Mouse (Mus musculus): Measurements from ENCODE around the gene Crip3. TPM values are rescaled to one million over a fixed set of nuclear protein-coding genes. Genes with fewer than 3 reads are reported as not detected.

The Crip3 gene
- total RNA-seq, 2 experiments from 2014 or later, result 6.2 to 6.6 TPM

GRCm38 (mm10) chr17:46453970-46454411, 25.3 kb downstream of the Crip3 start:
- peak in 1 of 2 experiments; percentile 28 for DNase-seq (ENCODE audit: low spot score in 2 of 2)
- intact Hi-C loops (cut with DNase I), result no loop called here

- intact Hi-C loops (cut with DNase I), result no loop called here
Measured at GRCm38 (mm10) chr17:46454539-46454938, 25.8 kb downstream of the Crip3 start.

GRCm38 (mm10) chr17:46455110-46455691, 26.5 kb downstream of the Crip3 start:
- intact Hi-C loops (cut with DNase I), result no loop called here
- no peak for DNase-seq (ENCODE audit: low spot score in 2 of 2)

More at GRCm38 (mm10) chr17:46454539-46454938, 25.8 kb downstream of the Crip3 start:
- no peak for DNase-seq (ENCODE audit: low spot score in 2 of 2)

GRCm38 (mm10) chr17:46457791-46458190, 29.1 kb downstream of the Crip3 start:
- no peak for DNase-seq (ENCODE audit: low spot score in 2 of 2)
- intact Hi-C loops (cut with DNase I), result no loop called here

- intact Hi-C loops (cut with DNase I), result no loop called here
- no peak for DNase-seq (ENCODE audit: low spot score in 2 of 2)
Measured at GRCm38 (mm10) chr17:46458439-46458838, 29.7 kb downstream of the Crip3 start.

GRCm38 (mm10) chr17:46460673-46461072, 31.9 kb downstream of the Crip3 start:
- intact Hi-C loops (cut with DNase I), result no loop called here
- no peak for DNase-seq (ENCODE audit: low spot score in 2 of 2)

- intact Hi-C loops (cut with DNase I), result no loop called here
- DNase-seq (ENCODE audit: low spot score in 2 of 2), result no peak
Measured at GRCm38 (mm10) chr17:46461347-46461746, 32.6 kb downstream of the Crip3 start.

- DNase-seq (ENCODE audit: low spot score in 2 of 2), result no peak
- intact Hi-C loops (cut with DNase I), result no loop called here
Measured at GRCm38 (mm10) chr17:46462226-46462625, 33.5 kb downstream of the Crip3 start.

- peak in 1 of 2 experiments; percentile 28 for DNase-seq (ENCODE audit: low spot score in 2 of 2)
Measured at GRCm38 (mm10) chr17:46467830-46468229, 39.1 kb downstream of the Crip3 start.

GRCm38 (mm10) chr17:46476601-46477000, 47.9 kb downstream of the Crip3 start:
- no peak for DNase-seq (ENCODE audit: low spot score in 2 of 2)
- intact Hi-C loops (cut with DNase I), result no loop called here

More at GRCm38 (mm10) chr17:46467830-46468229, 39.1 kb downstream of the Crip3 start:
- intact Hi-C loops (cut with DNase I), result no loop called here

GRCm38 (mm10) chr17:46477286-46477685, 48.6 kb downstream of the Crip3 start:
- DNase-seq (ENCODE audit: low spot score in 2 of 2), result no peak
- intact Hi-C loops (cut with DNase I), result no loop called here

Other genes starting within 250 kb of the Crip3 start
- 1 to 10 TPM; 6.4 to 6.5 TPM for gene Polh, start 226.3 kb upstream of the Crip3 start, total RNA-seq (2021)
- gene Xpo5, start 226.1 kb upstream of the Crip3 start, total RNA-seq (2021), result 10 to 100 TPM; 40.5 to 41.4 TPM
- gene Polr1c, start 180.9 kb upstream of the Crip3 start, total RNA-seq (2021), result 10 to 100 TPM; 33.9 to 35.5 TPM
- gene Yipf3, start 180.8 kb upstream of the Crip3 start, total RNA-seq (2021), result 10 to 100 TPM; 95.5 to 95.9 TPM
- 10 to 100 TPM; 72.9 to 79.7 TPM for gene Lrrc73, start 175.4 kb upstream of the Crip3 start, total RNA-seq (2021)
- gene Tjap1, start 145.9 kb upstream of the Crip3 start, total RNA-seq (2021), result 10 to 100 TPM; 43.9 to 44.9 TPM
- gene Dlk2, start 131.5 kb upstream of the Crip3 start, total RNA-seq (2021), result 10 to 100 TPM; 57.3 to 61.6 TPM
- 10 to 100 TPM in 1 of 2 experiments, 1 to 10 TPM in 1; 8.6 to 11.5 TPM for gene Abcc10, start 100.6 kb upstream of the Crip3 start, total RNA-seq (2021)
- gene Zfp318, start 45.2 kb upstream of the Crip3 start, total RNA-seq (2021), result 10 to 100 TPM; 58.8 to 67.8 TPM
- under 1 TPM in 1 of 2 experiments, not detected in 1; 0.25 TPM for gene Slc22a7, start 9.5 kb downstream of the Crip3 start, total RNA-seq (2021)
- 100 to 1,000 TPM; 133 to 141 TPM for gene Ttbk1, start 58.7 kb downstream of the Crip3 start, total RNA-seq (2021)
- 1 to 10 TPM; 3.2 to 3.6 TPM for gene Dnph1, start 67.8 kb downstream of the Crip3 start, total RNA-seq (2021)
- 10 to 100 TPM; 55.8 to 59.3 TPM for gene Cul9, start 117.5 kb downstream of the Crip3 start, total RNA-seq (2021)
- 10 to 100 TPM; 58.8 to 63.8 TPM for gene Srf, start 127.2 kb downstream of the Crip3 start, total RNA-seq (2021)
- 10 to 100 TPM in 1 of 2 experiments, 1 to 10 TPM in 1; 9.5 to 10.5 TPM for gene Ptk7, start 200.6 kb downstream of the Crip3 start, total RNA-seq (2021)
- gene Klc4, start 217.1 kb downstream of the Crip3 start, total RNA-seq (2021), result 10 to 100 TPM; 17.8 to 20.4 TPM
- gene Mrpl2, start 217.3 kb downstream of the Crip3 start, total RNA-seq (2021), result 10 to 100 TPM; 51.0 to 51.5 TPM
- 10 to 100 TPM; 25.6 to 27.1 TPM for gene Cul7, start 221.4 kb downstream of the Crip3 start, total RNA-seq (2021)
- 10 to 100 TPM; 17.1 to 18.2 TPM for gene Rrp36, start 245.4 kb downstream of the Crip3 start, total RNA-seq (2021)
- 100 to 1,000 TPM; 117 to 123 TPM for gene Mea1, start 249.9 kb downstream of the Crip3 start, total RNA-seq (2021)